Mouse (Mus musculus) kidney, embryonic 14.5 days (tissue): Measurements from ENCODE around the gene Spta1. TPM values are rescaled to one million over a fixed set of nuclear protein-coding genes. Genes with fewer than 3 reads are reported as not detected.

Source experiments
- ATAC-seq: fragments of 200-750 bp; cut with Nextera tagmentation; 2 replicates; pipeline ENCODE4 v1.8.0; 2017; ENCODE audit warnings: moderate number of reproducible peaks, mild to moderate bottlenecking, moderate TSS enrichment, moderate library complexity; ENCODE audit not compliant: low FRiP score, low TSS enrichment
- H3K27ac ChIP-seq: fragments of 300-500 bp; sonication (generic); 2 replicates; pipeline ENCODE4 v1.5.1; 2014; ENCODE audit warnings: low read depth, mild to moderate bottlenecking, low read length, moderate library complexity, mixed read lengths
- H3K27me3 ChIP-seq: fragments of 300-500 bp; sonication (generic); 2 replicates; pipeline ENCODE4 v1.6.1; 2014; ENCODE audit warnings: mild to moderate bottlenecking, low read length; ENCODE audit not compliant: control insufficient read depth, insufficient read depth
- H3K36me3 ChIP-seq: fragments of 300-500 bp; sonication (generic); 2 replicates; pipeline ENCODE4 v1.6.1; 2014; ENCODE audit warnings: low read length, mixed read lengths; ENCODE audit not compliant: control insufficient read depth, insufficient read depth
- H3K4me1 ChIP-seq: fragments of 300-500 bp; sonication (generic); 2 replicates; pipeline ENCODE4 v1.6.1; 2014; ENCODE audit warnings: low read length, mixed read lengths; ENCODE audit not compliant: control insufficient read depth, insufficient read depth
- H3K4me2 ChIP-seq: fragments of 300-500 bp; sonication (generic); replicated peaks from 2 replicates; pipeline ENCODE4 v1.6.1; 2014; ENCODE audit warnings: low read depth, mild to moderate bottlenecking, low read length
- H3K4me3 ChIP-seq: fragments of 300-500 bp; sonication (generic); 2 replicates; pipeline ENCODE4 v1.5.1; 2014; ENCODE audit warnings: mild to moderate bottlenecking, low read length
- H3K9ac ChIP-seq: fragments of 300-500 bp; sonication (generic); 2 replicates; pipeline ENCODE4 v1.6.1; 2014; ENCODE audit warnings: low read depth, mild to moderate bottlenecking, low read length, moderate library complexity
- H3K9me3 ChIP-seq: fragments of 300-500 bp; sonication (generic); 2 replicates; pipeline ENCODE4 v1.6.1; 2016; ENCODE audit warnings: low read length; ENCODE audit not compliant: control insufficient read depth
- WGBS: fragments of 180-500 bp; shearing (Covaris S2); extraction: QIAGEN DNeasy Blood & Tissue Kit; methylation state at CpG from one replicate; pipeline ENCODE4 v1.1.7; 2014; 5-methylcytosine and 5-hydroxymethylcytosine counted together
- polyA plus RNA-seq: library from polyadenylated mRNA; unstranded; fragments of >200 nt; fragmentation: Nextera tagmentation; extraction: Ambion mirVana; gene quantifications from 2 replicates; pipeline ENCODE4 v1.2.1, GENCODE M21; 2014

Spta1 gene
- polyA plus RNA-seq, 1 experiment from 2014 or later, result 0.39 TPM

- Histone ChIP-seq H3K36me3 (no peaks in the 10 kb centered on the region), H3K27me3 (no peaks in the 10 kb centered on the region), H3K9me3 (no peaks in the 10 kb centered on the region), H3K4me3 (no peak overlapping the region), H3K4me1 (no peaks in the 10 kb centered on the region), H3K4me2 (no peak overlapping the region), H3K9ac (no peak overlapping the region), H3K27ac (no peak overlapping the region)
- WGBS, result 87% methylated on average over 2 of the region's 2 CpGs
- no peak for ATAC-seq
Observed at GRCm38 (mm10) chr1:174244621-174245020, 72.0 kb downstream of the Spta1 start.

- Histone ChIP-seq H3K4me2 (no peak overlapping the region), H3K27me3 (no peaks in the 10 kb centered on the region), H3K4me3 (no peak overlapping the region), H3K27ac (no peak overlapping the region), H3K9ac (no peak overlapping the region), H3K9me3 (no peaks in the 10 kb centered on the region), H3K36me3 (no peaks in the 10 kb centered on the region), H3K4me1 (no peaks in the 10 kb centered on the region)
- 85% methylated on average over 1 of the region's 1 CpGs for WGBS
- no peak for ATAC-seq
Observed at GRCm38 (mm10) chr1:174246080-174246479, 73.5 kb downstream of the Spta1 start.

- no peak for ATAC-seq
Observed at GRCm38 (mm10) chr1:174247170-174247569, 74.6 kb downstream of the Spta1 start.

GRCm38 (mm10) chr1:174250376-174250775 is 77.8 kb downstream of the Spta1 start:
- Histone ChIP-seq H3K36me3 (no peaks in the 10 kb centered on the region), H3K9me3 (no peaks in the 10 kb centered on the region), H3K27ac (no peak overlapping the region), H3K4me1 (no peaks in the 10 kb centered on the region), H3K9ac (no peak overlapping the region), H3K4me3 (no peak overlapping the region), H3K4me2 (no peak overlapping the region), H3K27me3 (no peaks in the 10 kb centered on the region)
- WGBS, result 88% methylated on average over 2 of the region's 2 CpGs
- no peak for ATAC-seq

More at GRCm38 (mm10) chr1:174247170-174247569, 74.6 kb downstream of the Spta1 start:
- no peaks in the 10 kb centered on the region for H3K4me1 ChIP-seq
- no peak overlapping the region for H3K9ac ChIP-seq
- no peaks in the 10 kb centered on the region for H3K27me3 ChIP-seq
- no peak overlapping the region for H3K4me2 ChIP-seq
- no peaks in the 10 kb centered on the region for H3K9me3 ChIP-seq
- no peaks in the 10 kb centered on the region for H3K36me3 ChIP-seq
- H3K27ac ChIP-seq, result no peak overlapping the region
- 94% methylated on average over 6 of the region's 6 CpGs for WGBS
- no peak overlapping the region for H3K4me3 ChIP-seq

GRCm38 (mm10) chr1:174251961-174252360 is 79.4 kb downstream of the Spta1 start, which contains the start of gene Olfr419:
Olfr419 (minus strand) TSS chr1:174252061.
- no peaks in the 10 kb centered on the region for H3K36me3 ChIP-seq
- no peak for ATAC-seq
- H3K27me3 ChIP-seq, result no peaks in the 10 kb centered on the region
- H3K4me3 ChIP-seq, result no peak within 1 kb of the TSS
- H3K9me3 ChIP-seq, result no peaks in the 10 kb centered on the region
- WGBS, result 77% methylated on average over 3 of the region's 3 CpGs
- H3K4me1 ChIP-seq, result no peaks in the 10 kb centered on the region
- no peak within 1 kb of the TSS for H3K27ac ChIP-seq
- no peak within 1 kb of the TSS for H3K4me2 ChIP-seq
- H3K9ac ChIP-seq, result no peak within 1 kb of the TSS

- H3K9me3 ChIP-seq, result no peaks in the 10 kb centered on the region
- H3K27ac ChIP-seq, result no peak overlapping the region
- H3K9ac ChIP-seq, result no peak overlapping the region
- ATAC-seq, result no peak
- no peaks in the 10 kb centered on the region for H3K36me3 ChIP-seq
- no peak overlapping the region for H3K4me3 ChIP-seq
- no peaks in the 10 kb centered on the region for H3K27me3 ChIP-seq
- WGBS, result 87% methylated on average over 4 of the region's 4 CpGs
- no peaks in the 10 kb centered on the region for H3K4me1 ChIP-seq
- no peak overlapping the region for H3K4me2 ChIP-seq
Observed at GRCm38 (mm10) chr1:174267816-174268215, 95.2 kb downstream of the Spta1 start.

GRCm38 (mm10) chr1:174269162-174269561 is 96.6 kb downstream of the Spta1 start:
- H3K4me3 ChIP-seq, result no peak overlapping the region
- no peaks in the 10 kb centered on the region for H3K9me3 ChIP-seq
- H3K27me3 ChIP-seq, result no peaks in the 10 kb centered on the region
- 67% methylated on average over 4 of the region's 4 CpGs for WGBS
- no peaks in the 10 kb centered on the region for H3K36me3 ChIP-seq
- no peak for ATAC-seq
- no peaks in the 10 kb centered on the region for H3K4me1 ChIP-seq
- H3K4me2 ChIP-seq, result no peak overlapping the region
- H3K27ac ChIP-seq, result no peak overlapping the region
- no peak overlapping the region for H3K9ac ChIP-seq

GRCm38 (mm10) chr1:174270643-174271042 is 98.1 kb downstream of the Spta1 start:
- WGBS, result 85% methylated on average over 3 of the region's 3 CpGs
- Histone ChIP-seq H3K27me3 (no peaks in the 10 kb centered on the region), H3K4me3 (no peak overlapping the region), H3K36me3 (no peaks in the 10 kb centered on the region), H3K27ac (no peak overlapping the region), H3K4me2 (no peak overlapping the region), H3K4me1 (no peaks in the 10 kb centered on the region), H3K9ac (no peak overlapping the region), H3K9me3 (no peaks in the 10 kb centered on the region)
- no peak for ATAC-seq
